Mouse (Mus musculus): Measurements from ENCODE around the gene 2010111I01Rik.
"Not testable (repeated sequence)": the region's sequence is repeated elsewhere in the genome, so short reads cannot be mapped to it uniquely, and the experiment has no call there.

2010111I01Rik gene

DNA sequence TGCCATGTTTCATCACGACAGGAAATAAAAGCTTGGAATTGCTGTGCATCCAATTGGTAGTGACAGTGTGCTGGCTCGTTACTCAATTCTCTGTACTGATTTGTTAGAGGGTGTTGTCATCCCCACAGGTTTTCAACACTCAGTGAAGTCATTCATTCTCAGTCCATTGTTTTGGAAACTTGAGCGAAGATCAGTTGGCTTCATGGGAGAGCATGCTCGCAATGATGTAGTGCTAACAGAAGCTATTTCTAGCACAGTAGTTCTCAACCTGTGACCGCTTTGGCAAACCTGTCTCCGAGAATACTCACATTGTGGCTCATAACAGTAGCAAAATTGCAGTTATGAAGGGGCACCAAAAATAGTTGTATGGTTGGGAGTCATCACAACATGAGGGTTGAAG lies 8.7 kb upstream of the 2010111I01Rik start:
- no peak for DNase-seq (ENCODE audit: low spot score)

DNA sequence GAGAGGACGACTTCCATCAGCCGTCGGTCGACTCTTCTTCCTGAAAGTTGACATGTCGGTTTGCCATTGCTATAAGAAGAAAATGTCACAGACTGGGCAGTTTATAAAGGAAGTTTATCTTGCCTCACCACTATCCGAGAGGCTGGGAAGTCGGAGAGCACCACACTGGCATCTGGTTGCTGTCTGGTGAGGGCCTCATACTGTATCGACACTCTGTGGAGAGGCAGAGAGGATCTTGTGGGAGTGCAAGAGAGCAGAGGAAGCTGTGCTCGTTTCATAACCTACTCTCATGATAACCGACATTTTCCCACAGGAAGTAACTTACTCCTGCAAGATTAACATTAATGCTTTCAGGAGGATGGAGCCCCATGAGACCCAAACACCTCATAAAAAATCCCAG lies 7.9 kb upstream of the 2010111I01Rik start:
- no peak for DNase-seq (ENCODE audit: low spot score)

DNA sequence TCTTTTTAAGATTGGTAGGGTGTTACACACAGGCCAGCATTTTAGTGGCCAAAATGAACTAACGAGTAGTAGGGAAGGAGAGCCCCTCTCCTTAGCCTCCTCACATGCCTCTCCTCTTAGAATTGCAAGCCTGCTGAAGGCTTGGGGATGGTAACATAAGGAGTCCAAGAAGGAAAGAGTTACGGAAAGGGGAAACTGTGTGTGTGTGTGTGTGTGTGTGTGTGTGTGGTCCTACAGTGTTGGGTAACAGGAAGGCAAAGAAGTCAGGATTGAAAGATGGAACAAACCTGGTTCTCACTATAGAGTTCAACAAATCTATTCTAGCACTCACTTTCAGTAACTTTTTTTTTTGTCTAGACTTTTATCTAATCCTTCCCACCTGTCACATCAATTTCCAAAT lies 1.3 kb upstream of the 2010111I01Rik start:
- no peak for DNase-seq (ENCODE audit: low spot score)

DNA sequence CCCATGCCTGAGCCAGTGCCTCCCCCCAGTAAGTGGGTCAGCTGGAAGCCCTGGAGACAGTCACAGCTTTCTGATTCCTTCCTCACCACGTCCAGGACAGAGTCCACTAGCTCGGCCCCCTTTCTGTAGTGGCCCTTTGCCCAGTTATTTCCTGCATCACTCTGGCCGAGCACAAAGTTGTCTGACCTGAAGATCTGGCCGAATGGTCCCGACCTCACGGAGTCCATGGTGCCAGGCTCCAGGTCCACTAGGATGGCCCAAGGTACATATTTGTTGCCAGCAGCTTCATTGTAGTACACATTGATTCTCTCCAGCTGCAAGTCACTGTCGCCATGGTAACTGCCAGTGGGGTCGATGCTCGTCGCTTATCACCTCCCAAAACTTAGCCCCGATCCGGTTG lies 3.5 kb downstream of the 2010111I01Rik start:
- no peak for DNase-seq (ENCODE audit: low spot score)

DNA sequence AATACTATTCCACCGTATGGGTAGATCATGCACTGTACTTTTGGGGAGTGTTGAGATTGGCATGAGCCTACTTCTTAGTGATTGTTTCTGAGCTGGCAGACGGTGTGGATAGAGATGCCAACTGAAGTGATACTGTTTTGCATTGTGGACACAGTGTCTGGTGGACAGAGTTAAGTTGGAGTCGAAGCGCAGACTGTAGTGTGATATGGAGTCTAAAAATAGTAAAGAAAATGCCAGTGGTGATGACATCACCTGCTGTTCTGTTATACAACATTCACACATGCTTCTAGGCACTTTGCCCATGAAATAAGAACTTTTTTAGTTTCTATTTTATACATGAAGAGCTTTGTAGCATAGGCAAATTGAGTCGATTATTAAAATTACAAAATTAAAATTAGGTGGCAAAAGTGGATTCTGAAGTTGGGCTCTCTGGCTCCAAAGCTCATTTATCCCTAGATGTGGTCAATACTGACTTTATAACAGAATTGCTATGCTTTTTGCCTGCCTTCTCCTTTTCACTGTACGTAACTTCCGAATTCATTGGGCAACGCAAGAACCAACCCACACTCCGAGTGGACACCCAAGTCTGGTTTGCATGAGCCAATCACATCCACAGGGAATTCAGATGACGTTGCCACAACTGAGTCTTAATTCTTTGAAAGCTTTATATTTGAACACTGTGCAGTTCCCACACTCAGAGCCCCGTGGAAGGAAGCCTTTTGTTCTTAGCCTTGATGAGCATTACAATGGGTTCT lies 6.0 kb downstream of the 2010111I01Rik start:
- no peak for DNase-seq (ENCODE audit: low spot score)

DNA sequence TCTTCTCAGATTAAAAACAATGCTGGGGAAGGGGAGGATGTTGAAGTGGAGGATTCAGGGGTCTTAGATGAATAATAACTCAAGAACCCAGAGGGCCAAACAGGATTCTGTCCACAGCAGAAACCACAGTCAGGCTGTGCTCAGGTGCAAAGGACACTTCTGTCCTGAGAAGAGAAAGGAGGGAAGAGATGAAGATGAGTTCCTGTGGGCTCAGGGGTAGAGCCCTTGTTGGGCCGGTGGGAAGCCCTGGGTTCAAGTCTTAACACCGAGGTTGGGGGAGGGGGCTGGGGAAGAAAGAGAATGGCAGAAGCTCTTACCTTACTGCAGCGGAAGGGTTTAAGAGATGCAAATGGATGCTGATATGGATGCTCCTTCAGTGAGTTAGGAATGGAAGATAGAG lies 7.7 kb downstream of the 2010111I01Rik start:
- no peak for DNase-seq (ENCODE audit: low spot score)

DNA sequence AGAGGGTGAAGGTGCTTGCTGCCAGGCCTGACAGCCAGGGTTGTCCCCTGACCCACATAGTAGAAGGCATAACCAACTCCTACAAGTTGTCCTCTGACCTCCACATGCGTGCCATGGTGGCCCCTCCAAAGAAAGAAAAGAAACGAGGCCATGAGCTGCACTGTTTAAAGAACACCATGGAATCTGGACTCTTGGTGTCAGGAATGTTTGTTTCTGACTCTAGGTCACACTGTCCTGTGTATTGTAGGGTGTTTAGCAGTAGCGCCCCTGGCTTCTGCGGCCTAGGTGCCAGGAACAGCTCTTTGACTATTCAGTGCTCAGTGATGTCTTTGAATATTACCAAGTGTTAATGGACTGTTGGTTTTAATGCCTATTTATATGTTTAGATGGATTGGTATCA lies 8.4 kb downstream of the 2010111I01Rik start:
- no peak for DNase-seq (ENCODE audit: low spot score)

DNA sequence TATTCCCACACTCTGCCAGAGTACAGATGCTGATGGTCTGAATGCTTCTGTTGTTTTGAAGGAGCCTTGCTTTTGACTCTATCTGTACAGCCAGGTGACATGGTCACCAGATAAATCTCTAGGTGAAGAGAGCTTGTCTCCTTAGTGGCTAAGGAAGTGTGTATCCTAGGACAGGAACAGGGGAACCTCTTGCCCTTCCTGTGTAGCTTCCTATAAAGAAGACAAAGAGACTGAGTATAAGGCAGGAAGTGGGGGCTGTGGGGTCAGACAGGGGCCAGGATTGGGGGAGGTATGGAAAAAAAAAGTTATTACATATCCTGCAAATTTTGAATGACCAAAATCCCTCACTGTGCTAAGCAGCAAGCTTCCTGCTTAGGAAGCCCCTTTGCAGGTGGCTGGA lies 13.4 kb downstream of the 2010111I01Rik start:
- DNase-seq (ENCODE audit: low spot score) = peak; percentile 11

DNA sequence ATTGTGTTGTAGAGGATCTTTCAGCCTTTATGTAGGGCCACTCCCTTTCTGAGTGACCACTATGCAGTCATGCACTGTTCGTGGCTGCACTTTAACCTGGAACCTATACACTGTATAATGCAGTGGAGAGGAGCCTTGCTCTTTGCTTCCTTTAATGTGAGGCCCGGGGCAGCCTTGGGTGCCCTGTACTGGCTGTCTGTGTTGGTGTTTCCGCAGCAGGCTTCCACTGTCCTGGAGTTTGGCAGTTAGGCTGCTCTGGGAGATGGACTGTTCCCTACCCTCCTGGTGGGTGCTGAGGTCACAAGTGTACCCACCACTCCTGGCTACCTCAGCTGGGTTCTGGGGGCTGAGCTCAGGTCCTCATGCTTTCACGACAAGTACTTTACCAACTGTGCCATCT lies 14.1 kb downstream of the 2010111I01Rik start:
- no peak for DNase-seq (ENCODE audit: low spot score)

DNA sequence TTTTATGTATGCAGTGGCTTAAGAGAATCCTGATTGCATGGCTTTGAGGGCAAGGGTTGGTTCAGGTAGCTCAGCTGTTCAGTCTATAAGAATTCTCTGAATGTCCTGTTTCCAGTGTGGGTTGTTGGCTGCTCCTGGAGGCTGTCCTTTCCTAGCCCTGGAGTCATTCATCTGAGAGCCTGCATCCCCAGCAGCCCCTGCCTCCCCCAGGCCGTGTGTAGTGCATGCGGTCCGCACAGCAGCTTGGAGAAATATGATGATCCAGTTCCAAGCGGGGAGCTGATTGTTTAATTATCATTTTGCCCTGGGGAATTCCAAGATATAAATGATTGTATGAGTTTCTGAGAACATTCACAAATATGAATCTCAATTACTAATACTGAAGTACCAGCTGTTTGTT lies 14.5 kb downstream of the 2010111I01Rik start:
- DNase-seq (ENCODE audit: low spot score) = no peak

DNA sequence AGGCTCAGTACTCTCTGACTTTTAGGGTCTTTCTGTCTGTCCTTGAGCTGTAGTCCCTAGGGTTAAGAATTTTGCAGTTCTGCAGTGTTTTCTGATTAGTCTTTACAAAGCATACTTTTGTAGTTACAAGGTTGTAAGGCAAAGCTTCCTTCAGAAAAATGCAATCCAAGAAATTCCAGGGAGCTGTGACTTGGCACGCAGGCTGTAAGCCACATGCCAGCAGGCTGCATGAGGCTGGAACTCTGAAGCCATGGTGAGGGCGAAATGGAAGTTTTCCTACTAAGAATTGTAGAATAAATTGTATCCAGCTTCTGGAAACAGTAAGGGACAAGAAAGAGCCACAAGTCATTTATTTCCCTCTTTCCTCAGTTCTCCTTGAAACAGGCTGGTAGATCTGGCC lies 15.4 kb downstream of the 2010111I01Rik start:
- DNase-seq (ENCODE audit: low spot score) = no peak

DNA sequence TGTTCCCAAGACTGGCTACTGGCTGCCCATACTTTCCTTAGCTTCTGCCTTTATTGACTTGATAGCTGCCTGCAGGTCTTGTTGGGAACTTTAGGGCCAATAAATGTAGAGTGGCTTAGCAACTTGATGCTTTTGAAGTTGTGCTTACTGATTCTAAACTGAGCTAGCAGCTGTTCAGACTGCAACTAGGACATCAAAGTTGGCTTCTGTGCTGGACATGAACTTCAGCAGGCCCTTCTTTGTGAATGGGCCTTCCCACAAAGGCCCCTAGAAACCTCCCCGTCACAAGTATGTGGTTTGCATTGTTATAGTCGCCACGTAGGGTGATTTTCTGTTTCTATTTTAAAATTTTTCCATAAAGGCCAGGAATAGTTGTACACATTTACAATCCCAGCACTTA lies 19.8 kb downstream of the 2010111I01Rik start:
- no peak for DNase-seq (ENCODE audit: low spot score)

DNA sequence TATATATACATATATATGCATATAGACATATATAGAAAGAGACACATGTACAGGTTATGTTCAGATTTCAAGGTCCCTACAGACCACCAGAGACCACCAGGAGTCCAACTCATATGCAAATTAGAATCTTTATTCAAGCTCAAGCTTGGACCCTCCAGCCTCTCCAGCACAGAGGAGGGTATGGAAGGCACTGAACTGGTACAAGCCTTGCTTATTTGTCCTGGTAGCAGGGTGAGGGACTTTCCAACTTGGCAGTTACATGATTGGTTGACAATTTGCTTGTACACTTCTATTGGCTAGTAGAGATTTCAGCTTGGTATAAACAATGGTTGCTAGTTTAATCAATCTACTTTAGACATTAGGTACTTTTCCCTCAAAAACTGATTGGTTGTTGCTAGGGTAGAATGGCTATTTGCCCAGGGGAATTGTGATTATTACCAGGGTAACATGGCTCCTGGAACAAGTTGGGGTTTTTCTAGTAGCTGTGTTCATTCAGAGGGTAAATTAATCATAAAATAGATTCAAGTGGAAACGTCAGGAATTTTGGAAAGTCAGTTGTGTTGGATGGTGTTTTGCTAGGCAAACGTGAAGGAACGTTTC lies 25.3 kb downstream of the 2010111I01Rik start:
- no peak for DNase-seq (ENCODE audit: low spot score)

DNA sequence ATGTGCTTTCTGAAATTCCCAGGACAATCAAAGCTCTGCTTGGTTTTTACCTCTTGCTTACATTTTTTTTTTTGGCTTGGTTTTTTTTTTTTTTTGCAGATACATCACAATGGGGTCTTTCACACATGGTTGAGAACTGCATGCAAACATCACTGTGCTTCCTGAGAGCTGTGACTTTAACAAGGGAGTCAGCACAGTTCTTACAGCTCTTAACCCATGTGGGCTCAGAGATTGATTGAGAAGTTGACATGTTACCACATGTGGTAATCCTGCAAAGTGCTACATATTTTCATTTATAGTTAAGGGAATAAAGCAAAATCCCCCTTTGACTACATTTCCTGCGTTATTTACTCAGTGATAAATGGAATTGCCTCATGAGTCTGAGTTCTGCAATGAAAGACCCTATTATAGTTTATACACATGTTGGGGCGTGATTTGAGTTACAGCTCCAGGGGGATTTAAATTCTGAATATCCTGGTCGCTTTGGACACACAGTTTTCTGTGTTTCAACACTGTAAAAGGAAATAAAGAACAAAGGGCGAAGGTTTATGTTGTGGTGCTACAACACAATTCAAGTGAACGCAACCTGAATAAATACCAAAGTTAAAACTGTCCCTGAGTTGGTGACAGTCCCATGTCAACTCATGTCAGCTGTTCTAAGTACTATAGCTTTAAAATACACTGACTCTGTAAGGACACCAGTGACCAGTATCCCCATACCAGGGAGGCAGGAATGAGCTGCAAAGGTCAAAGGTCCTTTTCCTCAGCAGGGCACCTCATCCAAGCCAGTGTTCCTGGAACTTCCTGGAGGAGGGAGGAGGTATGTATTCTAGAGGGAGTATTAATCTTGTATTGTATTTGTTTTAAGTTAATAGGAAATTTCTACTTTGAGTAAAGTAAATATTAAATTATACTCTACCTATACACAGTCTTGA lies 29.1 kb downstream of the 2010111I01Rik start:
- DNase-seq (ENCODE audit: low spot score) = peak; percentile 23

DNA sequence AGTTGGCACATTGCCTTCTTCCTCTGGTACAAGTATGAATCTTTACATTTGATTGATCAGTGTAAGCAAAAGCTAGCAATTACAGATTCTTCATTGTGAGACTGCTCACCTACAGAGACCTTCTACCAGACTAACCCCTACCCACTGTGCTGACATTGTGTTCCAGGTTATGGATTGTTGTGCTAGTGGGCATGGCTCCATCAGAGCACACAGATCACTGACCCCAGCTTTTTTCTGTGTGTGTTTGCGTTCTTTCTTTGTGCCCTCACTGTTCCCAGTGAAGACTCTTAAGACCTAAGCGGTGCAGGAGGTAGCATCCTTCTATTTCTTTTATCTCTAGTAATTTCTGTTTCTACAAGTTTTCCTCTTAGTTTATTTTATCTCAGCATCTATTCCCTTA lies 32.1 kb downstream of the 2010111I01Rik start:
- DNase-seq (ENCODE audit: low spot score) = no peak

DNA sequence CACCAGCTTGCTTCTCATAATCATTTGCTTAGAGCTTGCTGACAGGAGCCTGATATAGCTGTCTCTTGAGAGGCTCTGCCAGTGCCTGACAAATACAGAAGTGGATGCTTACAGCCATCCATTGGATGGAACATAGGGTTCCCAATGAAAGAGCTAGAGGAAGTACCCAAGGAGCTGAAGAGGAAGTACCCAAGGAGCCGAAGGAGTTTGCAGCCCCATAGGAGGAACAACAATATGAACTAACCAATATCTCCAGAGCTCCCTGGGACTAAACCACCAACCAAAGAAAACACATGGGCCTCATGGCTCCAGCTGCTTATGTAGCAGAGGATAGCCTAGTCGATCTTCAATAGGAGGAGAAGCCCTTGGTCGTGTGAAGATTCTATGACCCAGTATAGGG lies 42.8 kb downstream of the 2010111I01Rik start:
- not testable (repeated sequence) for DNase-seq (ENCODE audit: low spot score)

DNA sequence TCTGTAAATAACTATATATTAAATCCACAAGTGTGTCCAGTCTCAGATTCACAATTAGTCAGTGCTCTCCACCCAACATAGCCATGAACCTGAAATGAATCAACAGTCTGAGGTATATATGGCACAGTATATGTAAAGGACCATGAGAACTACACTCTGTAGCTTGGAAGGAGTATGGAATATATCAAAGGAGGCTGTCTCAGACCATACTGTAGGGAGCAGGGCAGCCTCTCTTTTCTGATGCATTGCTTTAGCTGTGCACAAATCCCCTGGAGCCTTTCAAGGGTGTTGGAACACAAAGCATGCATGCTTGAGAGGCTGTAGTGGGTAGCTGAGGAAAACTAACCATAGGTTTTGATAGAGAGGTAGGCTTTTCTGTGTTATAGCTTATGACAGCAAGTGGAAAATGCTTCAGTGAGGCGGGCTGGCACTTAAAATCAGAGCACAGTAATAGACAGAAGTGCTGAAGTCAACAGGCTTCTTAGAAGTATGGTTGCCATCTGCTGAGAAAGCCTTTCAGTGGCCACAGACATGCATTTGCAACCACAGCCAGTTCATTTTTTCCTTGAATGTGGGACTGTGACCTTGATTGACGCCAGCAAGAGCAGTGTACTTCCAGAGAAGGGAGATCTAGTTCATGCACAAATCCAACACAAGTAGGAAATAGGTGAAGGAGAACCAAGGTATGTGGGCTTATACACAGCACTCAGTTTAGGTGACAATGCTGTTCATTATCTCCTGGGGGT lies 45.8 kb downstream of the 2010111I01Rik start:
- DNase-seq (ENCODE audit: low spot score) = no peak

DNA sequence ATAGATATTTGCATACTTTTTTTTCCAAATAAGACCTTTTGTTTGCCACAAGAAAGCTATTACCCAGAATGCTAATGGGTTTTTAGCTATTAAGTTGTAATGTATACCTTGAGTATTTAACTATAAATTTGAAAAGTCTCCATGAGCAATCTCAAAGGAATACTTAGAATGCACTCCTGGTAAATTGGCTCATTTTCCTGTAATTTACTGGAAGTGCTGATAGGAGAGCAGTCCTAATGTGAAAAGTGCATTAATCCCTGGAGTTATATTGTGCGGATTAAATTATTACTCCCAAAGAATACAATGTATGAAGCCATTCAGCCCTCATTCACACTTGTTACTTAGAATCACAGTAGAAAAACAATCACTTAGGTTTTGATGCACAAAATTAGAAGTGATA lies 49.7 kb downstream of the 2010111I01Rik start:
- no peak for DNase-seq (ENCODE audit: low spot score)

DNA sequence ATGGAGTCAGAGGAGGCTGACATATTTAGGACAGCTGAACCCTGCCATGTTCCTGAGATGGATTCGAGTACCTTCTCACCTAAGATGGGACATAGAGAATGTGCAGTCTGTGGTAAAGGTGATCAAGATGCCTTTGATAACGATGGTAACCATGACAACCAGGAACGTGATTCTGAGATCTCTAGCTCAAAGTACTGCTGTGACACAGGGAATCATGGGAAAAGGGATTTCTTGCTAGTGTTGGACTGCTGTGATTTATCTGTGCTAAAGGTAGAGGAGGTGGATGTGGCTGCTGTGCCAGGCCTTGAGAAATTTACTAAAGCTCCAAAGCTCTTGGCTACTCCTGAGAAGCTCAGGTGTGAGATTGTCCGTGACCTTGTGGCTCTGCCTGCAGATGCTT lies 50.7 kb downstream of the 2010111I01Rik start:
- DNase-seq (ENCODE audit: low spot score) = no peak

DNA sequence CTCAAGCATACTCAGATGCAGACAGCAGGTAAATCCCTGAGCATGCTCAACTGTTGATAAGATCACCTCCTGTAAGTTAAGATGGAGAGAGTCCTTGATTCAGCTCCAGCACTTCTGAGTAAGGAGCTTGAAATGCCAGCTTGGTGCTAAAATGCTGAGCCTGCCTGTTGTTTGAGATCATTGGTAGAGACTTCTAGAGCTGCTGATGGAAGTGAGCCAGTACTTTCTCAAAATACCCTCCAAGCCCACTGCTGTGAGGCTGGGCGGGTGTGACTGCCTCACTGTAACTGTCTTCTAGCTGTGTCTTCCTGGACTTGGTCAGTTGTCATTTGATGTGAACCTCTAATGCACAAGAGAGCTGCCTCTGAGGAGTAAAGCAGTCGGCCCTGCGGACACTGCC lies 51.4 kb downstream of the 2010111I01Rik start:
- no peak for DNase-seq (ENCODE audit: low spot score)

DNA sequence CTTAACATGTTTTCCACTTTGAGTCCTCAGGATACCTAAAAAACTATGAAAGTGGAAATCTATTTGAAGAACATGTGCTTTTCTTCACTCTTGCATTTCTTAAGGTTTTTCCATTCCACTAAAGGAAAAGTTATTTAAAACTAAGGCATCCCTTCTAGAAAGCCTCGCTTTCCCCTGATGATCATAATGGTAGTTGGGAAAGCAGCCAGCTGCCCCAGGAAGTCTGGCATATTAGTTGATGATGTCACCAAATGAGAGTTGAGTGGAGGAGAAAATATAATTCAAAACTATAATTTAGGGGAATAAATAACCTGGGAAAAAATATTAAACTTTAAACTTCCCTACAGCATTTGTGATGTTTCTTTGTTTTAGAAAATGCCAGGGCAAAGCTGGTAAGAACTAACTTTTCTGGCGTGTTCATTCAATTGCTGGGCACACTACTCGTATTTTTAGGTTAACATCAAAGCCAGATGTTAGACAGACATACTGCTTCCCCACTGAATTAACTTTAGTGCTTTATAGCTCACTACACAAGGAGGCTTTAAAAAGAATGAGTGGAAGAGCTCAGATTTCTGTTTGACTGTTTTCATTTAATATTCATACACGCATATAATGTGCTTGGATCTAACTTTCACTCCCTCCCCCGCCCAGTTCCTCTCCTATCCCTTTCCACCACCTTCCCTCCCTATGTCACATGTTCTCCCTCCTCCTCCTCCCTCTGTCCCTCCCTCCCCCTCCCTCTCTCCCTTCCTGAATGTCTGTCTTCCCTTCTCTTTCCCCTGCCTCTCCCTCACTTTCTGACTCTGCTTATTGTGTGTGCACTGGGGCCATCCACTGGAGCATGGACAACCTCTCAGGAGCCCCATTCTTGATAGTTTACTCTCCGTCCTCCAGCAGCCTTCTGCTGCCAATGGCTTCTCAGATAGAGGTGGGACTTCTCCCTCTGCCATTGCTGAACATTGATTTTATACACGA lies 58.8 kb downstream of the 2010111I01Rik start:
- no peak for DNase-seq (ENCODE audit: low spot score)

Data from yolk sac, embryonic 10.5 days (tissue).